Mouse (Mus musculus): Measurements from ENCODE around the gene OR5BS1P. TPM values are rescaled to one million over a fixed set of nuclear protein-coding genes. Genes with fewer than 3 reads are reported as not detected.

Gene OR5BS1P
- polyA plus RNA-seq, 1 experiment from 2014 or later = not detected

DNA sequence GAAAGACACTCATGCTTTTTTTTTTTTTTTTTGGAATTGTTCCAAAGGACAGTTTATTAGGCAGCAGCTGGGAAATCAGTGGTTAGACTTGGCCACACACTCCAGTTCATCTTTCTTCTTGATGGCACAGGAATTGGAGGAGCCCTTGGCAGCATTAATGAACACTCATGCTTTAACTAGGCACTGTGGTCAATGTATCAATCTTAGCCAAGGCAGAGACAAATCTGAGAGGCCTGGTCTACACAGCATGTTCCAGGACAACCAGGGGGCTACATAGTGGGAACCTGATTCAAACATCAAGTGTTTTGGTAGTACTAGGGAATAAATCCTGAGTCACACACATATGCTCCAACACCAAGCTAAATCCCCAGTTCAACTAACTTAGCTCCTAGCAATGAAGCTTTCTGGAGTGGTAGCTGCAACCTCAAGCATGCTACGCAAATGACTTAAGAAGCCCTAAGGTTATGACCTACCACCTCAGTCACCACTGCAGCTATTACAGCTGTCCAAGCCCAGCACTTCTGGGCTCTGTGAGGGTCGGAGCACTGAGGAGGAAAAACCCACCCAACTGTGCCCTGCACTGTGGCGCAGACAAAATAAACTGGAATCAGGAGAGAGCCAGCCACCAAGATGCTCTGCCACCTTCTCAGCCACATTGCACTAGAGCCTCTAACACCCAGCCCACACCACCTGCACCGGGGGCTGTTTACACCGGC is 57.5 kb downstream of the OR5BS1P start:
- peaks cover 9% of the 10 kb centered on the region for H3K4me1 ChIP-seq
- no peaks in the 10 kb centered on the region for H3K27me3 ChIP-seq
- H3K36me3 ChIP-seq = peaks cover 94% of the 10 kb centered on the region
- no peak overlapping the region for H3K4me3 ChIP-seq
- H3K4me2 ChIP-seq (replicated peaks) = no peak overlapping the region
- 96% methylated on average over 5 of the region's 5 CpGs for WGBS
- no peak for ATAC-seq (ENCODE audit: low FRiP score, low read depth)
- H3K27ac ChIP-seq (replicated peaks) = no peak overlapping the region
- no peak overlapping the region for H3K9ac ChIP-seq (replicated peaks)
- H3K9me3 ChIP-seq = no peaks in the 10 kb centered on the region

DNA sequence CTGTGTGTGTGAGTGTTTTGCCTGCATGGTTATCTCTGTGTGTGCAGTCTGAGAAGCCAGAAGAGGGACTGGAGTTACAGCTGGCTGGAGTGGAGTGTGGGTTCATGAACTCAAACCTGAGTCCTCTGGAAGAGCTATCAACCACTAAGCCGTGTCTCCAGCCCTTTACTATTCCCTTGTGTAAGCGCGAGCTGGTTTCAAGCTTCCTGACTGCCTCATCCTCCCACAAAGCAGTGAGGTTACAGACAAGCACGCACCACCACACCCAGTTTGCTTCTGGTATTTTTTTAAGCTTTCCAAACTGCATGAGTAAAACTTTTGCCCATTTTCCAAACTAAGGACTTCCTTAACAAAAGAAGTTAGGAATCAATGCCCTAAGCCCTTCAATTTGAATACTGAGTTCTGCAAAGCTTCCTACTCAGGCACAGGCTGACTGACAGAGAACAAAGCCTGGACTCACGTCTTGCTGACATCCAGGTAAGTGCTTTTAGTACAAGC is 58.4 kb downstream of the OR5BS1P start:
- Histone ChIP-seq H3K4me2 (replicated peaks) (no peak overlapping the region), H3K4me1 (peaks cover 16% of the 10 kb centered on the region), H3K36me3 (peaks cover 85% of the 10 kb centered on the region), H3K27me3 (no peaks in the 10 kb centered on the region), H3K4me3 (no peak overlapping the region), H3K27ac (replicated peaks) (no peak overlapping the region), H3K9ac (replicated peaks) (no peak overlapping the region), H3K9me3 (no peaks in the 10 kb centered on the region)
- WGBS = 91% methylated on average over 5 of the region's 5 CpGs
- no peak for ATAC-seq (ENCODE audit: low FRiP score, low read depth)

Small RNA genes within 50 kb of the gene (microRNA-seq; reads per million reads assigned to microRNA genes)
- 1.6 reads per million for gene Mir1291

Other genes starting within 250 kb of the OR5BS1P start
- not detected in 2 replicates for gene Gm44579, start 248.9 kb upstream of the OR5BS1P start, polyA plus RNA-seq (2016; fragmentation: Nextera tagmentation; extraction: Ambion mirVana)
- not detected in 2 replicates for gene Olfr287, start 248.8 kb upstream of the OR5BS1P start, polyA plus RNA-seq (2016; fragmentation: Nextera tagmentation; extraction: Ambion mirVana)
- gene Olfr286, start 235.4 kb upstream of the OR5BS1P start, polyA plus RNA-seq (2016; fragmentation: Nextera tagmentation; extraction: Ambion mirVana) = not detected in 2 replicates
- gene H1fnt, start 212.6 kb upstream of the OR5BS1P start, polyA plus RNA-seq (2016; fragmentation: Nextera tagmentation; extraction: Ambion mirVana) = not detected in 2 replicates
- gene Zfp641, start 173.7 kb upstream of the OR5BS1P start, polyA plus RNA-seq (2016; fragmentation: Nextera tagmentation; extraction: Ambion mirVana) = 2.3 and 2.9 TPM in 2 replicates
- gene Olfr285, start 152.5 kb upstream of the OR5BS1P start, polyA plus RNA-seq (2016; fragmentation: Nextera tagmentation; extraction: Ambion mirVana) = not detected in 2 replicates
- not detected in 2 replicates for gene Olfr284, start 128.9 kb upstream of the OR5BS1P start, polyA plus RNA-seq (2016; fragmentation: Nextera tagmentation; extraction: Ambion mirVana)
- not detected in 2 replicates for gene Olfr283, start 89.0 kb upstream of the OR5BS1P start, polyA plus RNA-seq (2016; fragmentation: Nextera tagmentation; extraction: Ambion mirVana)
- gene Olfr282, start 38.7 kb upstream of the OR5BS1P start, polyA plus RNA-seq (2016; fragmentation: Nextera tagmentation; extraction: Ambion mirVana) = not detected in 2 replicates
- gene Olfr281, start 17.3 kb upstream of the OR5BS1P start, polyA plus RNA-seq (2016; fragmentation: Nextera tagmentation; extraction: Ambion mirVana) = not detected in 2 replicates
- gene Lalba, start 12.8 kb downstream of the OR5BS1P start, polyA plus RNA-seq (2016; fragmentation: Nextera tagmentation; extraction: Ambion mirVana) = not detected in 2 replicates
- not detected in 2 replicates for gene Olfr279, start 22.5 kb downstream of the OR5BS1P start, polyA plus RNA-seq (2016; fragmentation: Nextera tagmentation; extraction: Ambion mirVana)
- 171 and 175 TPM in 2 replicates for gene Kansl2, start 64.4 kb downstream of the OR5BS1P start, polyA plus RNA-seq (2016; fragmentation: Nextera tagmentation; extraction: Ambion mirVana)
- gene Ccnt1, start 101.0 kb downstream of the OR5BS1P start, polyA plus RNA-seq (2016; fragmentation: Nextera tagmentation; extraction: Ambion mirVana) = 63.3 and 63.9 TPM in 2 replicates
- not detected in 2 replicates for gene 4930415O20Rik, start 101.1 kb downstream of the OR5BS1P start, polyA plus RNA-seq (2016; fragmentation: Nextera tagmentation; extraction: Ambion mirVana)
- gene Adcy6, start 140.2 kb downstream of the OR5BS1P start, polyA plus RNA-seq (2016; fragmentation: Nextera tagmentation; extraction: Ambion mirVana) = 15.6 and 17.2 TPM in 2 replicates
- gene Cacnb3, start 160.9 kb downstream of the OR5BS1P start, polyA plus RNA-seq (2016; fragmentation: Nextera tagmentation; extraction: Ambion mirVana) = 86.2 and 99.6 TPM in 2 replicates
- 24.4 and 29.3 TPM in 2 replicates for gene Ddx23, start 193.0 kb downstream of the OR5BS1P start, polyA plus RNA-seq (2016; fragmentation: Nextera tagmentation; extraction: Ambion mirVana)
- 8.0 and 8.3 TPM in 2 replicates for gene Rnd1, start 207.6 kb downstream of the OR5BS1P start, polyA plus RNA-seq (2016; fragmentation: Nextera tagmentation; extraction: Ambion mirVana)
- gene Ccdc65, start 238.3 kb downstream of the OR5BS1P start, polyA plus RNA-seq (2016; fragmentation: Nextera tagmentation; extraction: Ambion mirVana) = 0.87 and 1.8 TPM in 2 replicates

Measured in midbrain, embryonic 12.5 days (tissue).